Mouse (Mus musculus) hindbrain, embryonic 15.5 days (tissue): Measurements from ENCODE around the gene Psat1. TPM values are rescaled to one million over a fixed set of nuclear protein-coding genes. Genes with fewer than 3 reads are reported as not detected.

Experiments used
- ATAC-seq: fragments of 200-750 bp; cut with Nextera tagmentation; 2 replicates; pipeline ENCODE4 v1.8.0; 2017; ENCODE audit warnings: low read depth, moderate number of reproducible peaks, moderate TSS enrichment; ENCODE audit not compliant: low FRiP score
- H3K27ac ChIP-seq: fragments of 300-500 bp; sonication (generic); replicated peaks from 2 replicates; pipeline ENCODE4 v1.5.1; 2015; ENCODE audit warnings: mild to moderate bottlenecking, inconsistent platforms
- H3K27me3 ChIP-seq: fragments of 300-500 bp; sonication (generic); 2 replicates; pipeline ENCODE4 v1.6.1; 2015; ENCODE audit warnings: control low read depth, inconsistent platforms
- H3K36me3 ChIP-seq: fragments of 300-500 bp; sonication (generic); 2 replicates; pipeline ENCODE4 v1.6.1; 2015; ENCODE audit warnings: control low read depth, inconsistent platforms
- H3K4me1 ChIP-seq: fragments of 300-500 bp; sonication (generic); replicated peaks from 2 replicates; pipeline ENCODE4 v1.6.1; 2015; ENCODE audit warnings: control low read depth, inconsistent platforms
- H3K4me2 ChIP-seq: fragments of 300-500 bp; sonication (generic); 2 replicates; pipeline ENCODE4 v1.6.1; 2015; ENCODE audit warnings: moderate library complexity, mild to moderate bottlenecking, inconsistent platforms
- H3K4me3 ChIP-seq: fragments of 300-500 bp; sonication (generic); 2 replicates; pipeline ENCODE4 v1.5.1; 2015; ENCODE audit warnings: mild to moderate bottlenecking, inconsistent platforms
- H3K9ac ChIP-seq: fragments of 300-500 bp; sonication (generic); 2 replicates; pipeline ENCODE4 v1.6.1; 2015; ENCODE audit warnings: inconsistent platforms
- H3K9me3 ChIP-seq: fragments of 300-500 bp; sonication (generic); 2 replicates; pipeline ENCODE4 v1.6.1; 2016; ENCODE audit warnings: control low read depth, inconsistent platforms
- WGBS: fragments of 180-500 bp; shearing (Covaris S2); methylation state at CpG from one replicate; pipeline ENCODE4 v1.1.7; 2015; 5-methylcytosine and 5-hydroxymethylcytosine counted together
- polyA plus RNA-seq: library from polyadenylated mRNA; unstranded; fragments of >200 nt; fragmentation: Nextera tagmentation; extraction: Ambion mirVana; gene quantifications from 2 replicates; pipeline ENCODE4 v1.2.1, GENCODE M21; 2015

The Psat1 gene
- polyA plus RNA-seq, 1 experiment from 2014 or later = 85.4 TPM

DNA sequence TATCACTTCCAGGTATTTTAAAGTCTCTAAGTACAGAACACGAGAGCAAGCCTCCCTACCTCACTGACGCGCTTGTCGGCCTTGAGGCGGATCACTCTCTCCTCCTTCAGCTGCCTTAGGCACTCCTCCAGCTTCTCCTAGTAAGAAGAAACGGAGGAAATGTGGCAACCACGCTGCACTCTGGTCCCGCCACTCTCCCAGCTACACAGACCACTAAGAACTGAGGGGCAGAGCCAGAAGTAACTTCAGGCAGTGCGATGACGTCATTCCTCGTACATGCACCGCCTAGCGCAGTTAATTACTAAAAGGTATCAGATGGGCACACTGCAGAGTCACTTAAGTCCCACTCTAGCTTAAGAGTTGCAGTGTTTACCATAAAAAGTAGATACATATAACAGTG is 15.2 kb upstream of the Psat1 start:
- no peaks in the 10 kb centered on the region for H3K27me3 ChIP-seq
- WGBS = 92% methylated on average over 13 of the region's 13 CpGs
- ATAC-seq = no peak; the same call in 1 of the 2 replicates
- no peaks in the 10 kb centered on the region for H3K4me1 ChIP-seq
- no peak overlapping the region for H3K4me2 ChIP-seq
- H3K9me3 ChIP-seq = no peaks in the 10 kb centered on the region
- H3K9ac ChIP-seq = no peak overlapping the region
- no peak overlapping the region for H3K27ac ChIP-seq
- H3K36me3 ChIP-seq = peaks cover 47% of the 10 kb centered on the region
- H3K4me3 ChIP-seq = no peak overlapping the region

DNA sequence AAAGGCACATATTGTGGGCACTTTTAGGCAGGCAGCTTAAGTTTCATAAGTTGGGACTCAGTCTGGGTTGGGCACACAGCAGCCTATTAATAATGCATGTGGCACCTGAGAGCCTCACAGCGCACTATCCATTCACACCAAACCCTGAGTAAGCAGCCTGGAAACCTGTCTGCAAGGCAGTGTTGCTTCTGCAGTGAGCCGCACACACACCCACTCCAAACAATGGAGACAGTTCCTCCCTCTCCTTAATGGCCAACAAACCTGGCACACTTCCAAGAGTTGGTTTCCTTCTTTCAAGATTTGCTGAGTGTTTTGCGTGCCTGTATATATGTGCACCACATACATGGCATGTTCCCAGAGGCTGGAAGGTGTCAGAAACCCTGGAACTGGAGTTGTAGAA is 3.1 kb upstream of the Psat1 start:
- H3K27ac ChIP-seq = no peak overlapping the region
- WGBS = 65% methylated on average over 3 of the region's 3 CpGs
- peaks cover 8% of the 10 kb centered on the region for H3K36me3 ChIP-seq
- no peak overlapping the region for H3K4me3 ChIP-seq
- H3K27me3 ChIP-seq = no peaks in the 10 kb centered on the region
- no peak overlapping the region for H3K4me2 ChIP-seq
- ATAC-seq = no peak
- H3K4me1 ChIP-seq = no peaks in the 10 kb centered on the region
- H3K9me3 ChIP-seq = no peaks in the 10 kb centered on the region
- no peak overlapping the region for H3K9ac ChIP-seq

DNA sequence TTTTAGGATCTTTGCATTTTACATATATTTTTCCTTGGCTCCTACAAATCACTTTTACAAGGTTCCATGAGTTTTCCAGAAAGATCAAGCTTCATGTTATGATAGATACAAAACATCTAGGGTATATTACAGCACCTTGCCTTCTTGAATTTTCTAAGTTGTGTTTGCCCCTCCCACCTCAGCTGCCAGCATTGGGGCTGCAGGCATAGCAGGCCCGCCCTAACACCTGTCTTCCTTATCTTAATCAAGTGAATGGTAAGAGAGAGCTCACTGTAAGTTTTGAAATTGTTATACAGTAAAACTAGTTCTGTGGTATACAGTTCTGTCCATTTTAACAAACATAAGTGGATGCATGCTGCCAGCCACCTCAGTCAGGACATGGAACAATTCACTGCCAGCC is 1.7 kb upstream of the Psat1 start:
- WGBS = 93% methylated on average over 1 of the region's 1 CpGs
- ATAC-seq = no peak
- H3K9me3 ChIP-seq = no peaks in the 10 kb centered on the region
- no peak overlapping the region for H3K9ac ChIP-seq
- no peak overlapping the region for H3K27ac ChIP-seq
- H3K27me3 ChIP-seq = no peaks in the 10 kb centered on the region
- no peak overlapping the region for H3K4me3 ChIP-seq
- no peaks in the 10 kb centered on the region for H3K36me3 ChIP-seq
- H3K4me2 ChIP-seq = no peak overlapping the region
- H3K4me1 ChIP-seq = no peaks in the 10 kb centered on the region

DNA sequence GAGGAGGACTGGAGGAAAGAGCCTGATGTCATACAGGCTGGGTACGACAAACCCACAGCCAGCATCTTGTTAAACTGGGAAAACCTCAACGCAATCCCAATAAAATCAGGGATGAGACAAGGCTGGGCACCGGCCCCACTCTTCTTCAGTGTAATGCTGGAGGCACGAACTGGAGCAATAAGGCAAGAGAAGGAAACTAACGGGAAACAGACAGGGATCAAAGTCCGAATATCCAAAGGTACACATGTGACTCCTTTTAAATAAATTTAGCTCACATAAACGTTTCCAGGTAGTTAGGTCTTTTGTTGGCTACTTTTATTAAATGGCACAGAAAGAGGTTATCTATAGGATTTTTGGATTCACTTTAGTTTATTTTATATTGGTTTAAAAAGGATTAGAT is 1.3 kb upstream of the Psat1 start:
- H3K9me3 ChIP-seq = no peaks in the 10 kb centered on the region
- ATAC-seq = no peak
- no peak overlapping the region for H3K4me2 ChIP-seq
- H3K36me3 ChIP-seq = no peaks in the 10 kb centered on the region
- no peaks in the 10 kb centered on the region for H3K4me1 ChIP-seq
- no peak overlapping the region for H3K4me3 ChIP-seq
- no peaks in the 10 kb centered on the region for H3K27me3 ChIP-seq
- WGBS = 91% methylated on average over 7 of the region's 7 CpGs
- no peak overlapping the region for H3K9ac ChIP-seq
- no peak overlapping the region for H3K27ac ChIP-seq

DNA sequence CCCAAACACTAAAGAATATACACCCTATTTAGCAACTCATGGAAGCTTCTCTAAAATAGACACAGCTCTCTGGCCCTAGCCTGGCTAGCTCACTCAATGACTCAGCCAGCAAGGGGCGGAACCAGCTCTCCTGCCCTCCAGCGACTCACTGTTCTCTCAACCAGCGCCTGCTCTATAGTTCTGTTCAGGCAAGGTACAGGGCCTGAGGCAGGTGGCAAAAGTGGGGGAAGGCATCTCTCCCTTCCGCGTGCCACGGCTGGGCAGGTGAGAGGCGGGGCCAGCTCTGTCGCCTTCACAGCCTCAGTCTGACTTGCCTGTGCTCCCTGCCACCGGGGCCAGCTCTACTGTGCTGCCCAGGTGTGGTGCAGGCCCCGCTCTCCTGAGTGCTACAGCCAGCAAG is 474 bp downstream of the Psat1 start:
- Histone ChIP-seq H3K4me2 (no peak overlapping the region), H3K27ac (no peak overlapping the region), H3K4me3 (no peak overlapping the region), H3K4me1 (no peaks in the 10 kb centered on the region), H3K9ac (no peak overlapping the region), H3K36me3 (no peaks in the 10 kb centered on the region), H3K9me3 (no peaks in the 10 kb centered on the region), H3K27me3 (no peaks in the 10 kb centered on the region)
- no peak for ATAC-seq
- 76% methylated on average over 10 of the region's 10 CpGs for WGBS

DNA sequence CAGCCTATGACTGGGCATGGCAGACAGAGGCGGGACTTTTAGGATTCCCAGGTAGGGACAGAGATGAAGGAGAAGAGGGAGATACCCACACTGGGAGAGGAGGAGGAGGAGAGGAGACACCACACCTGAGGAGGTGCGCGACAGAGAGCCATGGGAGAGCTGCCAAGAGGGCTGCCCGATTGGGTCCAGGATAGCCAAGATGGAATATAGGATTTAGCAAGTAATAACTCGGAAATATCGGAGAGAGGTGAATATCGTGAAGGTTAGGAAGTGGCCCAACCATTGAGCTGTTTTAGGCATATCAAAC is 4.1 kb downstream of the Psat1 start:
- no peak for ATAC-seq
- Histone ChIP-seq H3K9ac (no peak overlapping the region), H3K4me1 (no peaks in the 10 kb centered on the region), H3K27me3 (no peaks in the 10 kb centered on the region), H3K4me2 (no peak overlapping the region), H3K4me3 (no peak overlapping the region), H3K36me3 (no peaks in the 10 kb centered on the region), H3K27ac (no peak overlapping the region), H3K9me3 (no peaks in the 10 kb centered on the region)
- WGBS = 68% methylated on average over 7 of the region's 7 CpGs

DNA sequence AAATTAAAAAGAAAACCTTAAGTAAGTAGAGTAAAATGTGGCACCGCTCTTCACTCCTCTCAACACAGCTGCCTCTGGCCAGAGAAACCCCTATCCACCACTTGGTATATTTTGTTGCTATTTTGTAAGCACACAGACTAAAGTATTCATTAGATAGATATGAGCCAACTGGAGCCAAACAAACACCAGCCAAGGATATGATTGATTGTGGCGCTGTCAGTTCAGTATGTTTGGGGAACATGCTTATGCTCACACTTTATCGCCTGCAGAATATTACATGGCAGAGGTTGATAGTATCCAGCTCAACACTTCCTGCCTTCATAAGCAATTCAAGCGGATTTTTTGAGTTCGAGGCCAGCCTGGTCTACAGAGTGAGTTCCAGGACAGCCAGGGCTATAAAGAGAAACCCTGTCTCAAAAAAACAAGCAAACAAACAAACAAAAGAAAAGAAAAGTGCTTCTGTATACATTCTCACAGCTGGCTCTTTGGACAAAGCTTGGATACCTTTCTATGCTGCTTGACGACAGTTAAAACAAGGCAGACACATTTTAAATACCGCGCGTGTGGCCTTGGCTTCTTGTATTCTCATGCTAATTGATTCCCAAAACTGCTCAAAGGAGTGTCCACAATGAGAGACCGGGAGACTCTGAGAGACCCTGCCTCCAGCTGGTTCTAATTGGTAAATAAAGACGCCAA is 4.6 kb downstream of the Psat1 start:
- H3K4me2 ChIP-seq = no peak overlapping the region
- 40% methylated on average over 11 of the region's 11 CpGs for WGBS

DNA sequence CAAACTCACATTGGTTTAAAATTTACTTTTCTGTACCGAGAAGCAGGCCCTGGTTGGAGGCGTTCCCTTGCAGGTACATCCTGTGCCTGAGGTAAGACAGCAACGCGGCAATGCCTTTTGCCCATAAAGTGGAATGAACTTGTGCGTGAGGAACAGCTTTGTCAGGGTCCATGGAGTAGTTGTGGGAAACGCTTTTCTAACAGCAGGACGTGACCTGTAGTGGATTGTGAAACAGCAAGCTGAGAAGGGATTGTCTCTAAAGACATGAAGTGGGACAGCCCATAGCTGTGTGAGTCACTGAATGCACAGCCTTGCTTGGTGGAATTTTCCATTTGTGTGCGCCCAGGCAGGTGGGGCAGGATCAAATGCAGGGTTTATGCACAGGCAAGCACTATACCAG is 5.7 kb downstream of the Psat1 start:
- Histone ChIP-seq H3K27ac (no peak overlapping the region), H3K9me3 (no peaks in the 10 kb centered on the region), H3K4me3 (no peak overlapping the region), H3K9ac (no peak overlapping the region), H3K4me1 (no peaks in the 10 kb centered on the region), H3K4me2 (no peak overlapping the region), H3K36me3 (no peaks in the 10 kb centered on the region), H3K27me3 (no peaks in the 10 kb centered on the region)
- WGBS = 81% methylated on average over 8 of the region's 8 CpGs
- ATAC-seq = no peak

More for the DNA sequence above, 4.6 kb downstream of the Psat1 start:
- H3K9me3 ChIP-seq = no peaks in the 10 kb centered on the region
- H3K27me3 ChIP-seq = no peaks in the 10 kb centered on the region
- H3K9ac ChIP-seq = no peak overlapping the region
- no peak overlapping the region for H3K27ac ChIP-seq
- no peaks in the 10 kb centered on the region for H3K36me3 ChIP-seq
- no peak overlapping the region for H3K4me3 ChIP-seq
- H3K4me1 ChIP-seq = no peaks in the 10 kb centered on the region
- ATAC-seq = no peak

DNA sequence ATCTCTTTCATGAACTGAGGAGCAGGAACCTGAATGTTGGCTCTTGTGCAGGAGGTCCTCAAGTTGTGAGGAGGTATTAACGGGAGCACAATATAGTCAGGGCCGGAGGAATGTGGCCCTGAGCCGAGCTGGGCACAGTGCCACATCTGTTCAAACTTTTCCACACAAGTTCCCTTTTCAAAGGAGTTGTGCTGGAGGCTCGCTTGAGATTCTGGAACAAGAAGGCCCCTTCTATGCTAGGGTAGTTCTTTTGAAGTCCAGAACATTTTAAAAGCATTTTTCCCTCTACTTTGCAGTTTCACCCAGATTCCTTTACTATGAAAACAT is 21.5 kb downstream of the Psat1 start:
- peak overlapping the region; percentile 84 for H3K27ac ChIP-seq
- peak overlapping the region; percentile 93 for H3K4me2 ChIP-seq
- H3K27me3 ChIP-seq = peaks cover 5% of the 10 kb centered on the region; the same call in 1 of the 2 replicates
- peak overlapping the region; percentile 63; the same call in 1 of the 2 replicates for H3K4me3 ChIP-seq
- ATAC-seq = peak; percentile 35
- peaks cover 21% of the 10 kb centered on the region for H3K4me1 ChIP-seq
- H3K36me3 ChIP-seq = no peaks in the 10 kb centered on the region
- H3K9ac ChIP-seq = 0 out of 2 replicates have a peak overlapping the region, but pooled peaks have one; percentile 61
- no peaks in the 10 kb centered on the region for H3K9me3 ChIP-seq
- 9% methylated on average over 4 of the region's 4 CpGs for WGBS

DNA sequence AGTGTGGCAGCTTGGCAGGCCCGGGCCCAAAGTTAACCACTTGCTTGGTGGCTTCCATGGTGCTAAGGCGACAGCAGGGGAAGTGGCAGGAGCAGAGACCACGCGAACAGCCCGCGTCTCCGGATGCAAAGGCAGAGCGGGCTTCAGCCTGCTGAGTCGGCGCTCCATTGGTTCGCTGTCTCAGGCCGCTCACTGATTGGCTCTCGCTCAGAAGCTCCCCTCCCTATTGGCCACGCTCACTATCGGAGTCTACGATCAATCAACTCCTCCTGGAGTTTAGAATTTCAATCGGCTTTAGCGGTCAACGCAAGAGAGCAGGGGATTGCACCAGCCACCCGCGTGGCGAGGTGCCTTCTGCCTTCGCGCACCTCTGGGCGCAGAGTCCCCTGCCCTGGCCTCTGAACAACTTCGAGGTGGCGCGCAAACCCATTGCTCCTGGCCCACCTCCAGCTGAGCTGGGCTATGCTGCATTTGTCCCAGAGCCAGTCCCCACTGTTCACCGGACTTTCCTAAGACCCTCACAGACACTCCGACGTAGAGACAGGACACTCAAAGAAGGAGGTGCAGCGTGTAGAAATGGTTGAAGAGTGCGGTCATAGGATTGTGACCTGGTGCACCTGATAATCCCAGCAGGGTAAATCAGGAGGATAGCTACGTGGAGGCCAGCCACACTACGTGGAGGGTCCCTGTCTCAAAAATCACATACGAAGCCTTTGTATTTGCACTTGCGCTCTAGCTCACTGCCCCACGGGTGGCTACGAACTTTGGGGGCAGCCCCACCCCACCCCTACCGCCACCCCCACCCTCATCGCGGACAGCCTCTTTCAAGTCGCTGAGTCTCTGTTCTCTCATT is 22.0 kb downstream of the Psat1 start:
- ATAC-seq = peak; percentile 99
- WGBS = 1% methylated on average over 43 of the region's 43 CpGs
- peaks cover 5% of the 10 kb centered on the region; the same call in 1 of the 2 replicates for H3K27me3 ChIP-seq
- peak overlapping the region; percentile 63 for H3K4me3 ChIP-seq
- H3K27ac ChIP-seq = peak overlapping the region; percentile 84
- H3K9ac ChIP-seq = peak overlapping the region; percentile 61
- no peaks in the 10 kb centered on the region for H3K9me3 ChIP-seq
- no peaks in the 10 kb centered on the region for H3K36me3 ChIP-seq
- peak overlapping the region; percentile 93 for H3K4me2 ChIP-seq
- H3K4me1 ChIP-seq = peaks cover 21% of the 10 kb centered on the region

DNA sequence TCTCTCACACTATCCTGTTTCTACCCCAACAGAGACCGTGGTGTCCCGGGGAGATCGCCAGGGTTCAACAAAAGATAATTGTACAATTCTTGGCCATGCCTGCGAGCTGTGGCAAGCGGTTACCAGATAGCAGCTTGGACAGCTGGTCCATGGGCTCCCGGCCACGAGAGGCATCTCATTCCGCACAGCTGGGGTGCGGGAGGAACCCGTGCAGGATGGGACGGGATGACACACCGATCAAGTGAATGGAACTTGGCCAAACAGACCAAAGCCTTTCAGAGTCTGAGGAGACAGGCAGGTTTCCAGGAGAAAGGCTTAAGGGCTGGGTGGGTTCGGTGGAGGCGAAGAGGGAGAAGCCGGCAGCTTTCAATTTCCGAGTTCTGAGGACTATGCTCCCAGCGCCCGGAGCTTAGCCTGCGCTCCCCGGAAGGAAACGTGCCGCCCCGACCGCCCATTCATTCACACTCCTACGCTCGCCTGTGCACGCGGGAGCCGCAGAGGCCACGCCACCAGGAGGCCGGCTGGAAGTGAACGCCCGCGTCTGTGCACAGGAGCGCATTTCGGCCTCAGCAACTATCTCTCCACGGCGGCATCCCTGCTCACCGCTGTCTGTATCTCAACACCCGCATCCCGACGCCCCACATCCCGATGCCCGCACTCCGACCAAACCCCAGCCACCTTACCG is 22.8 kb downstream of the Psat1 start:
- WGBS = under 1% methylated on average over 46 of the region's 46 CpGs
- H3K27me3 ChIP-seq = peaks cover 5% of the 10 kb centered on the region; the same call in 1 of the 2 replicates
- no peaks in the 10 kb centered on the region for H3K9me3 ChIP-seq
- peaks cover 21% of the 10 kb centered on the region for H3K4me1 ChIP-seq
- H3K4me2 ChIP-seq = peak overlapping the region; percentile 93
- H3K9ac ChIP-seq = peak overlapping the region; percentile 61
- peak; percentile 73 for ATAC-seq
- H3K27ac ChIP-seq = peak overlapping the region; percentile 84
- H3K36me3 ChIP-seq = peaks cover under 1% of the 10 kb centered on the region; the same call in 1 of the 2 replicates
- peak overlapping the region; percentile 63 for H3K4me3 ChIP-seq

DNA sequence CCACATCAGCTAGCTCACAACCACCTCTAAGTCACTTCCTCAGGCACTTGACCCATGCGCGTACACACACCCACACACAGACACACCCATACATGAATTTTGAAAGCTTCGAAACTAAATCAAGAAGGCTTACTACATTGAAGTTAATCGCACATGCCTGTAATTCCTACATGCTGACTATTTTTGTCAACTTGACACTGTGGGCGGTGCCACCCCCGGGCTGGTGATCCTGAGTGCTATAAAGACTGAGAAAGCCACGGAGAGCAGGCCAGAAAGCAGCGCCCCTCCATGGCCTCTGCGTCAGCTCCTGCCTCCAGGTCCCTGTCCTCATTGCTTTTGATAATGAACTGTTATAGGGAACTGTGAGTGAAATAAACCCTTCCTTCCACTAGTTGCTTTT is 23.7 kb downstream of the Psat1 start:
- Histone ChIP-seq H3K9me3 (no peaks in the 10 kb centered on the region), H3K4me1 (peaks cover 21% of the 10 kb centered on the region), H3K9ac (peak overlapping the region; percentile 61), H3K27me3 (peaks cover 5% of the 10 kb centered on the region; the same call in 1 of the 2 replicates), H3K4me3 (peak overlapping the region; percentile 63), H3K36me3 (peaks cover 5% of the 10 kb centered on the region), H3K4me2 (peak overlapping the region; percentile 93), H3K27ac (peak overlapping the region; percentile 84)
- ATAC-seq = no peak
- 35% methylated on average over 9 of the region's 9 CpGs for WGBS
